ENCODE assay signal across 17 mouse cellular contexts in the genomic region with DNA sequence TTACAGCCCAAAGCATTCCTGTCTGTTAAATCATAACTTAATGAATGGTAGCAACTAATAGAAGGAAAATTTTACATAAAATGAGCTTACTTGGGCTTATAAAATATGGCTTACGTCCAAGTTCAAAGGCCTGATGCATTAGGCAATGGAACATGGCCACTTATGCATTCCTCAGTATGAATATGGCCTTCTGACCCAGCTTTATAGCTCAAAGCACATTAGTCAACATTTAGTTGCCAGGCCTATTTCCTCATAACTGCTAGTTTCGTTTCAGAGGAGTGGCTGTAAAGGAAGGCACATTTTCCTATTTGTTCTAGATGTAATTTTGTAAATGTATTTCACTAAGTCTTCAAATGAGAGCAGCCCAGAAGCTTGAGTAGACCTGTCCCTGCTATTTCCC. TPM values are rescaled to one million over a fixed set of nuclear protein-coding genes. Genes with fewer than 3 reads are reported as not detected.
DNase-seq lines count a peak whose midpoint lies in the region; ATAC-seq and TF ChIP-seq lines count a peak whose summit lies in the region.
"Had no signal": no experiment of that assay in that cellular context is flagged by ENCODE, and none has a peak within 500 bp of the region (broad histone marks: within the 10 kb centered on the region; RNA-seq: fewer than 3 reads in every experiment).

No protein-coding gene starts in this region.

- no peaks in the 10 kb centered on the region for H3K9me3 ChIP-seq in kidney, embryonic 15.5 days (replicated peaks)
- no peaks in the 10 kb centered on the region for H3K9me3 ChIP-seq in midbrain, embryonic 15.5 days
- H3K9me3 ChIP-seq: forebrain, embryonic 15.5 days; limb, embryonic 13.5 days; midbrain, embryonic 13.5 days had no signal

- no peak overlapping the region for H3K4me2 ChIP-seq in kidney, embryonic 15.5 days
- no peak overlapping the region for H3K4me2 ChIP-seq in midbrain, embryonic 15.5 days
- H3K4me2 ChIP-seq: forebrain, embryonic 15.5 days; heart, embryonic 11.5 days; limb, embryonic 13.5 days; midbrain, embryonic 13.5 days had no signal

- H3K4me1 ChIP-seq in kidney, embryonic 15.5 days: peaks cover 33% of the 10 kb centered on the region
- peaks cover 41% of the 10 kb centered on the region for H3K4me1 ChIP-seq in bone marrow macrophage, adult 2 months (ENCODE audit: control insufficient read depth, insufficient read depth, low read length)
- H3K4me1 ChIP-seq in midbrain, embryonic 15.5 days: peaks cover 4% of the 10 kb centered on the region; the same call in 1 of the 2 replicates
- H3K4me1 ChIP-seq: midbrain, embryonic 13.5 days had no signal

- no peak for TF ChIP-seq POLR2A in bone marrow macrophage, adult 2 months (IDR thresholded peaks at IDR 0.05; ENCODE audit: borderline replicate concordance, low read depth, low read length)

- no peaks in the 10 kb centered on the region for H3K36me3 ChIP-seq in kidney, embryonic 15.5 days
- H3K36me3 ChIP-seq in macrophage (ENCODE audit: inconsistent target): no peaks in the 10 kb centered on the region
- no peaks in the 10 kb centered on the region for H3K36me3 ChIP-seq in midbrain, embryonic 15.5 days (replicated peaks)
- H3K36me3 ChIP-seq: forebrain, embryonic 15.5 days; limb, embryonic 13.5 days; midbrain, embryonic 13.5 days had no signal

- no peak for TF ChIP-seq CTCF in bone marrow macrophage, adult 2 months (IDR thresholded peaks at IDR 0.05; ENCODE audit: low read depth, low read length)

- H3K79me2 ChIP-seq in macrophage (ENCODE audit: inconsistent target): no peaks in the 10 kb centered on the region

- no peak for DNase-seq in kidney, postnatal 25 days
- DNase-seq in 3T3-L1 (ENCODE audit: low read depth, low spot score): peak; percentile 59
- no peak for DNase-seq in thymus, postnatal 0 days (ENCODE audit: low spot score)
- no peak for DNase-seq in frontal cortex, postnatal 10 days (ENCODE audit: low spot score in 2 of 2)
- DNase-seq: adrenal gland, postnatal 10 days; cerebellum, adult 9-11 months; embryo, embryonic 11 days; heart, postnatal 36 days had no signal

- H3K9ac ChIP-seq in kidney, embryonic 15.5 days: no peak overlapping the region
- no peak overlapping the region for H3K9ac ChIP-seq in midbrain, embryonic 15.5 days
- H3K9ac ChIP-seq: forebrain, embryonic 15.5 days; limb, embryonic 13.5 days; midbrain, embryonic 13.5 days had no signal

- 54% methylated on average over 2 of the region's 2 CpGs for WGBS in kidney, embryonic 15.5 days
- 38% methylated on average over 2 of the region's 2 CpGs for WGBS in macrophage (ENCODE audit: missing documents)
- 80% methylated on average over 2 of the region's 2 CpGs for WGBS in midbrain, embryonic 15.5 days

- no peaks in the 10 kb centered on the region for H3K27me3 ChIP-seq in kidney, embryonic 15.5 days
- H3K27me3 ChIP-seq in midbrain, embryonic 15.5 days (replicated peaks): no peaks in the 10 kb centered on the region
- H3K27me3 ChIP-seq: forebrain, embryonic 15.5 days; limb, embryonic 13.5 days; midbrain, embryonic 13.5 days had no signal

- H3K27ac ChIP-seq in kidney, embryonic 15.5 days: peak overlapping the region; percentile 76
- H3K27ac ChIP-seq in bone marrow macrophage, adult 2 months (ENCODE audit: insufficient read depth, low read depth, low read length): peak overlapping the region; percentile 73
- peak overlapping the region; percentile 77 for H3K27ac ChIP-seq in macrophage
- no peak overlapping the region for H3K27ac ChIP-seq in midbrain, embryonic 15.5 days
- H3K27ac ChIP-seq: forebrain, embryonic 15.5 days; hindbrain, postnatal 0 days; limb, embryonic 13.5 days; midbrain, embryonic 13.5 days had no signal

- H3K4me3 ChIP-seq in kidney, embryonic 15.5 days (replicated peaks): no peak overlapping the region
- H3K4me3 ChIP-seq in bone marrow macrophage, adult 2 months (ENCODE audit: insufficient read depth, low read length): no peak overlapping the region
- H3K4me3 ChIP-seq in macrophage (ENCODE audit: inconsistent target): no peak overlapping the region
- H3K4me3 ChIP-seq in midbrain, embryonic 15.5 days: no peak overlapping the region
- H3K4me3 ChIP-seq: forebrain, embryonic 15.5 days; limb, embryonic 13.5 days; midbrain, embryonic 13.5 days had no signal

- ATAC-seq in kidney, embryonic 15.5 days (replicated peaks; ENCODE audit: low FRiP score): no peak
- no peak for ATAC-seq in midbrain, embryonic 15.5 days (replicated peaks)
- ATAC-seq: forebrain, embryonic 15.5 days; hindbrain, postnatal 0 days; midbrain, embryonic 13.5 days had no signal

RNA-seq across cellular contexts. Expression of gene Fcho2, which starts 3.8 kb away (rescaled TPM):
- 41.6 and 42.8 TPM in 2 replicates for polyA plus RNA-seq in kidney, embryonic 15.5 days (2015; fragmentation: Nextera tagmentation; extraction: Ambion mirVana)
- polyA plus RNA-seq in bone marrow macrophage, adult 2 months (2012; ENCODE audit: insufficient read depth, insufficient read length, missing spikeins): 147 and 157 TPM in 2 replicates
- 100 to 1,000 TPM; 133 to 774 (median 552) TPM for total RNA-seq in macrophage (2018; cell fraction: chromatin; rRNA removed)
- total RNA-seq in macrophage (2018; cell fraction: cytosol; rRNA removed): 100 to 1,000 TPM in 5 of 26 experiments, 10 to 100 TPM in 21; 34.5 to 126 (median 79.4) TPM
- 100 to 1,000 TPM in 21 of 26 experiments, 10 to 100 TPM in 5; 87.6 to 549 (median 241) TPM for total RNA-seq in macrophage (2018; cell fraction: nucleus; rRNA removed)
- 41.5 to 104 TPM (median 81.1 TPM) in 3 replicates for polyA plus RNA-seq in macrophage (2018)
- polyA plus RNA-seq in thymus, postnatal 0 days (2015; fragmentation: Nextera tagmentation; extraction: Ambion mirVana): 14.5 and 16.9 TPM in 2 replicates
- polyA plus RNA-seq in midbrain, embryonic 15.5 days (2015; fragmentation: Nextera tagmentation; extraction: Ambion mirVana): 24.4 and 26.1 TPM in 2 replicates
